Mouse (Mus musculus) brain, embryonic 14.5 days (tissue): ENCODE data around the gene Gla. TPM values are rescaled to one million over a fixed set of nuclear protein-coding genes. Genes with fewer than 3 reads are reported as not detected.
"Not testable (repeated sequence)": the region's sequence is repeated elsewhere in the genome, so short reads cannot be mapped to it uniquely, and the experiment has no call there.

ENCODE experiments used
- DNase-seq: peaks from one replicate; pipeline ENCODE4 v3.0.0-alpha.2; 2011; ENCODE audit warnings: low read depth
- CTCF ChIP-seq: fragments of 200-500 bp; IDR thresholded peaks from 2 replicates; pipeline ENCODE4 v1.5.1; 2012; ENCODE audit warnings: inconsistent platforms, mild to moderate bottlenecking, moderate library complexity, borderline replicate concordance; ENCODE audit not compliant: insufficient read depth, insufficient read length; ENCODE audit errors: extremely low read depth
- POLR2A ChIP-seq: fragments of 200-500 bp; IDR thresholded peaks from 2 replicates; pipeline ENCODE4 v1.6.1; 2012; ENCODE audit warnings: mild to moderate bottlenecking, inconsistent platforms, borderline replicate concordance; ENCODE audit not compliant: poor library complexity, insufficient read depth, insufficient read length, severe bottlenecking; ENCODE audit errors: extremely low read depth
- polyA plus RNA-seq: library from polyadenylated mRNA; depleted of rRNA; stranded (reverse); fragments of >200 nt; gene quantifications from 2 replicates; pipeline ENCODE4 v1.2.3, GENCODE M21; 2012; rRNA removed

Gla gene
- polyA plus RNA-seq, 1 experiment: 3.6 TPM

- peak; percentile 75 for DNase-seq
- TF ChIP-seq CTCF (no peak), POLR2A (0 out of 2 replicates have a peak, but pooled peaks have one; percentile 15)
Measured at GRCm38 (mm10) chrX:134541145-134541954, 59.6 kb downstream of the Gla start, which contains the start of gene Timm8a1. TSS of gene Timm8a1 (minus strand) at chrX:134541865.

- TF ChIP-seq CTCF (no peak), POLR2A (no peak)
- DNase-seq: peak; percentile 42
Measured at GRCm38 (mm10) chrX:134540414-134541135, 60.4 kb downstream of the Gla start.

- DNase-seq: not testable (repeated sequence)
Measured at GRCm38 (mm10) chrX:134539795-134540194, 61.1 kb downstream of the Gla start.

Other genes with a start within 250 kb of the Gla start
- 32.4 and 42.6 TPM in 2 replicates for gene Drp2, start 196.6 kb downstream of the Gla start, polyA plus RNA-seq
- 0.03 and 0.14 TPM in 2 replicates for gene Taf7l, start 124.6 kb downstream of the Gla start, polyA plus RNA-seq
- 11.3 and 12.8 TPM in 2 replicates for gene Timm8a1, start 59.3 kb downstream of the Gla start, polyA plus RNA-seq
- gene Btk, start 17.6 kb downstream of the Gla start, polyA plus RNA-seq: 0.33 and 0.39 TPM in 2 replicates
- gene Rpl36a, start 15.5 kb downstream of the Gla start, polyA plus RNA-seq: 699 and 722 TPM in 2 replicates
- 78.4 and 86.1 TPM in 2 replicates for gene Hnrnph2, start 54 bp upstream of the Gla start, polyA plus RNA-seq
- gene Armcx4, start 85.4 kb upstream of the Gla start, polyA plus RNA-seq: 19.9 and 35.7 TPM in 2 replicates
- gene Armcx1, start 116.8 kb upstream of the Gla start, polyA plus RNA-seq: 59.4 and 66.0 TPM in 2 replicates
- gene Armcx6, start 150.3 kb upstream of the Gla start, polyA plus RNA-seq: 32.9 and 38.0 TPM in 2 replicates
- gene Armcx3, start 155.5 kb upstream of the Gla start, polyA plus RNA-seq: 41.3 TPM in 2 replicates
- gene Armcx2, start 208.1 kb upstream of the Gla start, polyA plus RNA-seq: 88.0 and 110 TPM in 2 replicates